Mouse (Mus musculus) limb, embryonic 14.5 days (tissue): ENCODE measurements around the gene Sfta2. TPM values are rescaled to one million over a fixed set of nuclear protein-coding genes. Genes with fewer than 3 reads are reported as not detected.
A peak's percentile ranks its signal among the peaks of the same experiment; 100 is the strongest.

Experiments
- ATAC-seq: fragments of 200-750 bp; cut with Nextera tagmentation; 2 replicates; pipeline ENCODE4 v1.8.0; 2017; ENCODE audit warnings: low read depth, moderate number of reproducible peaks, moderate TSS enrichment; ENCODE audit not compliant: low FRiP score
- DNase-seq: peaks from one replicate; pipeline ENCODE4 v3.0.0-alpha.2; 2015; ENCODE audit warnings: low spot score
- H3K27ac ChIP-seq: fragments of 300-500 bp; sonication (generic); replicated peaks from 2 replicates; pipeline ENCODE4 v1.5.1; 2014; ENCODE audit warnings: low read depth, mild to moderate bottlenecking, low read length, moderate library complexity, mixed read lengths
- H3K27me3 ChIP-seq: fragments of 300-500 bp; sonication (generic); 2 replicates; pipeline ENCODE4 v1.6.1; 2014; ENCODE audit warnings: low read length, mixed read lengths; ENCODE audit not compliant: control insufficient read depth, insufficient read depth
- H3K36me3 ChIP-seq: fragments of 300-500 bp; sonication (generic); 2 replicates; pipeline ENCODE4 v1.6.1; 2014; ENCODE audit warnings: mild to moderate bottlenecking, low read length, moderate library complexity, mixed read lengths; ENCODE audit not compliant: control insufficient read depth, insufficient read depth
- H3K4me1 ChIP-seq: fragments of 300-500 bp; sonication (generic); 2 replicates; pipeline ENCODE4 v1.6.1; 2014; ENCODE audit warnings: antibody characterized with exemption, low read length, mixed read lengths; ENCODE audit not compliant: control insufficient read depth, insufficient read depth
- H3K4me2 ChIP-seq: fragments of 300-500 bp; sonication (generic); replicated peaks from 2 replicates; pipeline ENCODE4 v1.6.1; 2014; ENCODE audit warnings: low read depth, mild to moderate bottlenecking, low read length, moderate library complexity; ENCODE audit not compliant: severe bottlenecking
- H3K4me3 ChIP-seq: fragments of 300-500 bp; sonication (generic); replicated peaks from 2 replicates; pipeline ENCODE4 v1.5.1; 2014; ENCODE audit warnings: low read length
- H3K9ac ChIP-seq: fragments of 300-500 bp; sonication (generic); 2 replicates; pipeline ENCODE4 v1.6.1; 2014; ENCODE audit warnings: mild to moderate bottlenecking, low read depth, low read length, moderate library complexity; ENCODE audit not compliant: severe bottlenecking
- H3K9me3 ChIP-seq: fragments of 300-500 bp; sonication (generic); 2 replicates; pipeline ENCODE4 v1.6.1; 2016; ENCODE audit warnings: low read length; ENCODE audit not compliant: control insufficient read depth
- POLR2A ChIP-seq: fragments of 200-500 bp; IDR thresholded peaks from 2 replicates; pipeline ENCODE4 v1.8.0; 2012; ENCODE audit warnings: inconsistent platforms, mild to moderate bottlenecking, moderate library complexity, borderline replicate concordance; ENCODE audit not compliant: insufficient read depth, insufficient read length; ENCODE audit errors: extremely low read depth
- WGBS: fragments of 180-500 bp; shearing (Covaris S2); extraction: QIAGEN DNeasy Blood & Tissue Kit; methylation state at CpG from one replicate; pipeline ENCODE4 v1.1.7; 2014; 5-methylcytosine and 5-hydroxymethylcytosine counted together
- polyA plus RNA-seq, 2 experiments: library from polyadenylated mRNA; depleted of rRNA in 1 of 2; stranded (reverse) in 1 of 2; unstranded in 1 of 2; fragments of >200 nt; fragmentation: Nextera tagmentation in 1 of 2; extraction: Ambion mirVana in 1 of 2; gene quantifications; 2 replicates each; pipeline versions ENCODE4 v1.2.1 to v1.2.3; 2012 to 2014

The Sfta2 gene
- polyA plus RNA-seq, 2 experiments, result not detected

- no peaks in the 10 kb centered on the region for H3K9me3 ChIP-seq
- 75% methylated on average over 17 of the region's 17 CpGs for WGBS
- 0 out of 2 replicates have a peak, but pooled peaks cover 5% of the 10 kb centered on the region for H3K4me1 ChIP-seq
- H3K27me3 ChIP-seq, result no peaks in the 10 kb centered on the region
- peaks cover 34% of the 10 kb centered on the region for H3K36me3 ChIP-seq
- TF ChIP-seq POLR2A, result no peak
- H3K27ac ChIP-seq, result no peak overlapping the region
- peak overlapping the region; percentile 89; the same call in 1 of the 2 replicates for H3K4me2 ChIP-seq
- DNase-seq (no peak), ATAC-seq (no peak)
- no peak overlapping the region; the same call in 1 of the 2 replicates for H3K4me3 ChIP-seq
- no peak overlapping the region for H3K9ac ChIP-seq
Observed at GRCm38 (mm10) chr17:35665957-35666515, 64.7 kb downstream of the Sfta2 start.

GRCm38 (mm10) chr17:35666851-35667256, 65.5 kb downstream of the Sfta2 start:
- no peaks in the 10 kb centered on the region for H3K27me3 ChIP-seq
- 0 out of 2 replicates have a peak, but pooled peaks cover 5% of the 10 kb centered on the region for H3K4me1 ChIP-seq
- WGBS, result 4% methylated on average over 13 of the region's 13 CpGs
- ATAC-seq (peak; percentile 54), DNase-seq (peak; percentile 16)
- peak overlapping the region; percentile 85 for H3K27ac ChIP-seq
- H3K9ac ChIP-seq, result peak overlapping the region; percentile 84
- peak overlapping the region; percentile 89 for H3K4me2 ChIP-seq
- no peak for TF ChIP-seq POLR2A
- H3K4me3 ChIP-seq, result peak overlapping the region; percentile 74
- H3K36me3 ChIP-seq, result peaks cover 26% of the 10 kb centered on the region
- no peaks in the 10 kb centered on the region for H3K9me3 ChIP-seq

- Histone ChIP-seq H3K27me3 (no peaks in the 10 kb centered on the region), H3K27ac (peak within 1 kb of the TSS; percentile 85), H3K4me3 (peak within 1 kb of the TSS; percentile 74), H3K4me1 (0 out of 2 replicates have a peak, but pooled peaks cover 5% of the 10 kb centered on the region), H3K36me3 (peaks cover 23% of the 10 kb centered on the region), H3K9ac (peak within 1 kb of the TSS; percentile 84), H3K4me2 (peak within 1 kb of the TSS; percentile 89), H3K9me3 (no peaks in the 10 kb centered on the region)
- ATAC-seq, result peak; percentile 91
- under 1% methylated on average over 57 of the region's 61 CpGs for whole genome bisulfite sequencing
- TF ChIP-seq POLR2A, result no peak
- peak; percentile 96 for DNase-seq
Observed at GRCm38 (mm10) chr17:35667334-35668065, 66.2 kb downstream of the Sfta2 start, which contains the start of gene Vars2. Gene Vars2 (minus strand): TSS chr17:35667592.

DNA sequence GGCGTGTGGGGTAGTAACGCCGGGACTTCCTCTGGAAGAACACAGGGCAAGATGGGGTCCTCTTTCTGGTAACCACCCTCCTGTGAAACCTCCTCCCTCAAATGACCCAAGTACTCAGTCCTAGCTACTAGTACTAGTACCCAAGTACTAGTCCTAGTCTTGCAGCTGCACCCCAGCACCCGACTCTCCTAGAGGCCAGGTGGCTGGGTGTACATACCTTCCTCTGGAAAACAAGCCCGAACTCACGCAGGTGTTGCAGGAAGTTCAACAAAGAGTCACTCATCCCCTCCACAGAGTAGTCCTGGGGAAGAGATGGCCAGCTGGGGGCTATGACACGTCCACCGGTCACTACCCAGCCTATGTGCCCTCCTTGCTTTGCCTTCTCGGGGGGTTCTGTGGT, 68.4 kb downstream of the Sfta2 start:
- H3K4me2 ChIP-seq, result no peak overlapping the region
- H3K27ac ChIP-seq, result no peak overlapping the region
- ATAC-seq, result no peak
- H3K9me3 ChIP-seq, result no peaks in the 10 kb centered on the region
- 0 out of 2 replicates have a peak, but pooled peaks cover 5% of the 10 kb centered on the region for H3K4me1 ChIP-seq
- H3K4me3 ChIP-seq, result no peak overlapping the region
- TF ChIP-seq POLR2A, result no peak
- no peak for DNase-seq
- WGBS, result 90% methylated on average over 9 of the region's 9 CpGs
- no peaks in the 10 kb centered on the region for H3K27me3 ChIP-seq
- no peak overlapping the region for H3K9ac ChIP-seq
- H3K36me3 ChIP-seq, result peaks cover 8% of the 10 kb centered on the region; the same call in 1 of the 2 replicates

DNA sequence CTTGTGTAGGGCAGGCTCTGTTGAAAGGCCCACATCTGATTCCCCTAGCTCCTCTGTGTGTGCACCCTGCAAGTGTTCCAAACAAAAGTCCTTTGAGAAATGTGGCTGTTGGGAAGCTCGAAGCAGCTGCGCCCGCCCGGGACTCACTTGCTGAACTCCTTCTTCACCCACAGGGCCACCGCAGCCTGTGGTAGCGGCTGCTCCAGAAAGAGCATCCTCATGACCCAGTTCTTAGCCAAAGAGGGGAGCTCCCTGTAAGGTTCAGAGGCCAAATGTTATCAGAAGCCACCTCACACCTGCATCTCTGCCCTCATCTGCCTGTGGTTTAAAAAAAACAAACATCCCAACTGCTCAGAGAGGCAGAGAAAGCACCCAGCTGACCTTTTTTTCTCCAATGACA, 70.5 kb downstream of the Sfta2 start:
- no peak for TF ChIP-seq POLR2A
- Histone ChIP-seq H3K27ac (no peak overlapping the region), H3K27me3 (no peaks in the 10 kb centered on the region), H3K36me3 (peaks cover 8% of the 10 kb centered on the region; the same call in 1 of the 2 replicates), H3K4me3 (no peak overlapping the region), H3K4me2 (no peak overlapping the region), H3K9ac (no peak overlapping the region), H3K4me1 (0 out of 2 replicates have a peak, but pooled peaks cover under 1% of the 10 kb centered on the region), H3K9me3 (no peaks in the 10 kb centered on the region)
- DNase-seq, result no peak
- 95% methylated on average over 6 of the region's 6 CpGs for WGBS
- no peak for ATAC-seq
